In genomic region chr17:86355772-86356451, GRCm38 (mm10) we compare ENCODE assay signal across 11 mouse cellular contexts.
A peak's percentile ranks its signal among the peaks of the same experiment; 100 is the strongest.
DNase-seq lines count a peak whose midpoint lies in the region; ATAC-seq lines count a peak whose summit lies in the region.
"Had no signal": no experiment of that assay in that cellular context is flagged by ENCODE, and none has a peak within 500 bp of the region (broad histone marks: within the 10 kb centered on the region; RNA-seq: fewer than 3 reads in every experiment).

No protein-coding gene starts in this region.

- ATAC-seq in kidney, embryonic 14.5 days (ENCODE audit: low FRiP score, low TSS enrichment), result no peak
- 0 out of 2 replicates have a peak, but pooled peaks have one; percentile 23 for ATAC-seq in neural tube, embryonic 13.5 days (ENCODE audit: low read depth)
- no peak for ATAC-seq in neural tube, embryonic 14.5 days (ENCODE audit: low read depth)
- ATAC-seq in intestine, embryonic 16.5 days, result no peak

- H3K9ac ChIP-seq in kidney, embryonic 14.5 days (ENCODE audit: low read depth, low read length), result no peak overlapping the region
- no peak overlapping the region for H3K9ac ChIP-seq in neural tube, embryonic 13.5 days
- no peak overlapping the region for H3K9ac ChIP-seq in neural tube, embryonic 14.5 days (replicated peaks; ENCODE audit: low read depth, low read length)
- no peak overlapping the region for H3K9ac ChIP-seq in intestine, embryonic 16.5 days (ENCODE audit: low read depth, low read length)
- H3K9ac ChIP-seq: limb, embryonic 12.5 days had no signal

- no peaks in the 10 kb centered on the region for H3K9me3 ChIP-seq in kidney, embryonic 14.5 days (ENCODE audit: control insufficient read depth, low read length)
- H3K9me3 ChIP-seq in neural tube, embryonic 13.5 days, result no peaks in the 10 kb centered on the region
- H3K9me3 ChIP-seq in neural tube, embryonic 14.5 days (ENCODE audit: control insufficient read depth, low read length), result no peaks in the 10 kb centered on the region
- no peaks in the 10 kb centered on the region for H3K9me3 ChIP-seq in intestine, embryonic 16.5 days (ENCODE audit: control insufficient read depth, low read length)
- H3K9me3 ChIP-seq: limb, embryonic 12.5 days had no signal

- DNase-seq in cerebellum, adult 11-12 months, result peak; percentile 62
- DNase-seq in cerebellum, adult 8-10 months, result no peak
- DNase-seq in kidney, adult 9 months, result peak; percentile 38
- no peak for DNase-seq in neural tube, embryonic 10.5 days (ENCODE audit: extremely low spot score, low spot score)
- DNase-seq: heart, adult 18-20 months; heart, postnatal 36 days had no signal

- no peak overlapping the region for H3K4me2 ChIP-seq in kidney, embryonic 14.5 days (replicated peaks; ENCODE audit: low read depth, low read length)
- H3K4me2 ChIP-seq in neural tube, embryonic 13.5 days, result no peak overlapping the region
- H3K4me2 ChIP-seq in neural tube, embryonic 14.5 days (ENCODE audit: low read depth, low read length), result no peak overlapping the region
- H3K4me2 ChIP-seq in intestine, embryonic 16.5 days (ENCODE audit: low read depth, low read length), result no peak overlapping the region
- H3K4me2 ChIP-seq: limb, embryonic 12.5 days had no signal

- no peak overlapping the region for H3K4me3 ChIP-seq in kidney, embryonic 14.5 days (ENCODE audit: low read length)
- no peak overlapping the region for H3K4me3 ChIP-seq in neural tube, embryonic 13.5 days
- no peak overlapping the region for H3K4me3 ChIP-seq in neural tube, embryonic 14.5 days (ENCODE audit: low read depth, low read length)
- no peak overlapping the region for H3K4me3 ChIP-seq in intestine, embryonic 16.5 days (ENCODE audit: low read length)
- H3K4me3 ChIP-seq: limb, embryonic 12.5 days had no signal

- H3K27me3 ChIP-seq in kidney, embryonic 14.5 days (ENCODE audit: control insufficient read depth, insufficient read depth, low read length), result no peaks in the 10 kb centered on the region
- no peaks in the 10 kb centered on the region for H3K27me3 ChIP-seq in neural tube, embryonic 13.5 days
- no peaks in the 10 kb centered on the region for H3K27me3 ChIP-seq in neural tube, embryonic 14.5 days (ENCODE audit: control insufficient read depth, insufficient read depth, low read length)
- H3K27me3 ChIP-seq in intestine, embryonic 16.5 days (replicated peaks; ENCODE audit: control insufficient read depth, insufficient read depth, low read length), result no peaks in the 10 kb centered on the region
- H3K27me3 ChIP-seq: limb, embryonic 12.5 days had no signal

- H3K36me3 ChIP-seq in kidney, embryonic 14.5 days (ENCODE audit: control insufficient read depth, insufficient read depth, low read length), result no peaks in the 10 kb centered on the region
- H3K36me3 ChIP-seq in neural tube, embryonic 13.5 days, result no peaks in the 10 kb centered on the region
- H3K36me3 ChIP-seq in neural tube, embryonic 14.5 days (ENCODE audit: control insufficient read depth, insufficient read depth, low read length), result no peaks in the 10 kb centered on the region
- no peaks in the 10 kb centered on the region for H3K36me3 ChIP-seq in intestine, embryonic 16.5 days (ENCODE audit: control insufficient read depth, insufficient read depth, low read length)
- H3K36me3 ChIP-seq: limb, embryonic 12.5 days had no signal

- 66% methylated on average over 7 of the region's 7 CpGs for WGBS in kidney, embryonic 14.5 days
- WGBS in neural tube, embryonic 13.5 days, result 53% methylated on average over 7 of the region's 7 CpGs
- WGBS in neural tube, embryonic 14.5 days, result 40% methylated on average over 7 of the region's 7 CpGs
- WGBS in intestine, embryonic 16.5 days, result 59% methylated on average over 7 of the region's 7 CpGs

- peaks cover 18% of the 10 kb centered on the region for H3K4me1 ChIP-seq in kidney, embryonic 14.5 days (ENCODE audit: control insufficient read depth, insufficient read depth, low read length)
- H3K4me1 ChIP-seq in neural tube, embryonic 13.5 days (replicated peaks), result peaks cover 32% of the 10 kb centered on the region
- H3K4me1 ChIP-seq in neural tube, embryonic 14.5 days (ENCODE audit: control insufficient read depth, insufficient read depth, low read length), result peaks cover 3% of the 10 kb centered on the region; the same call in 1 of the 2 replicates
- H3K4me1 ChIP-seq in intestine, embryonic 16.5 days (ENCODE audit: control insufficient read depth, insufficient read depth, low read length), result peaks cover 14% of the 10 kb centered on the region

- H3K27ac ChIP-seq in kidney, embryonic 14.5 days (ENCODE audit: low read depth, low read length), result no peak overlapping the region
- peak overlapping the region; percentile 42 for H3K27ac ChIP-seq in neural tube, embryonic 13.5 days (replicated peaks)
- H3K27ac ChIP-seq in neural tube, embryonic 14.5 days (ENCODE audit: low read depth, low read length), result peak overlapping the region; percentile 35; the same call in 1 of the 2 replicates
- H3K27ac ChIP-seq in intestine, embryonic 16.5 days (ENCODE audit: low read length), result no peak overlapping the region
- H3K27ac ChIP-seq: limb, embryonic 12.5 days had no signal

Comparison
In these comparisons a context has a peak if more than half of its experiments do, and no peak if none do; other contexts are left out.
1. DNase-seq: peak in cerebellum, adult 11-12 months (single experiment) and kidney, adult 9 months (single experiment); none in cerebellum, adult 8-10 months (single experiment) and neural tube, embryonic 10.5 days (single experiment).
2. H3K27ac ChIP-seq: peak in neural tube, embryonic 13.5 days (single experiment) and neural tube, embryonic 14.5 days (single experiment); none in kidney, embryonic 14.5 days (single experiment) and intestine, embryonic 16.5 days (single experiment).